Mouse (Mus musculus) bone marrow macrophage, adult 2 months (primary cell): Measurements from ENCODE around the gene Thbd. TPM values are rescaled to one million over a fixed set of nuclear protein-coding genes. Genes with fewer than 3 reads are reported as not detected.

Source experiments
- H3K27ac ChIP-seq: 2 replicates; pipeline ENCODE4 v1.5.1; 2012; ENCODE audit warnings: low read depth, low read length; ENCODE audit not compliant: insufficient read depth
- H3K4me1 ChIP-seq: 2 replicates; pipeline ENCODE4 v1.6.1; 2012; ENCODE audit warnings: low read length; ENCODE audit not compliant: control insufficient read depth, insufficient read depth
- H3K4me3 ChIP-seq: 2 replicates; pipeline ENCODE4 v1.5.1; 2012; ENCODE audit warnings: mild to moderate bottlenecking, low read length, moderate library complexity; ENCODE audit not compliant: insufficient read depth
- CTCF ChIP-seq: IDR thresholded peaks from 2 replicates; pipeline ENCODE4 v1.5.1; 2012; ENCODE audit warnings: low read depth, mild to moderate bottlenecking, low read length, moderate library complexity
- POLR2A ChIP-seq: IDR thresholded peaks from 2 replicates; pipeline ENCODE4 v1.6.1; 2012; ENCODE audit warnings: mild to moderate bottlenecking, low read depth, low read length, borderline replicate concordance
- polyA plus RNA-seq: library from polyadenylated mRNA; stranded (reverse); fragments of >200 nt; gene quantifications from 2 replicates; pipeline ENCODE4 v1.2.4, GENCODE M21; 2012; ENCODE audit not compliant: missing spikeins, insufficient read depth, insufficient read length

The Thbd gene
- polyA plus RNA-seq, 1 experiment, result 8.2 TPM

GRCm38 (mm10) chr2:148406160-148406970, 1.6 kb downstream of the Thbd start:
- H3K27ac ChIP-seq, result no peak overlapping the region
- peak overlapping the region; percentile 67 for H3K4me3 ChIP-seq

GRCm38 (mm10) chr2:148404906-148405305, 3.1 kb downstream of the Thbd start:
- peaks cover 46% of the 10 kb centered on the region for H3K4me1 ChIP-seq
- H3K4me3 ChIP-seq, result peak overlapping the region; percentile 27
- no peak overlapping the region for H3K27ac ChIP-seq
- TF ChIP-seq CTCF (no peak), POLR2A (no peak)

More at GRCm38 (mm10) chr2:148406160-148406970, 1.6 kb downstream of the Thbd start:
- TF ChIP-seq POLR2A, result no peak
- no peak for TF ChIP-seq CTCF
- peaks cover 37% of the 10 kb centered on the region for H3K4me1 ChIP-seq

- Histone ChIP-seq H3K4me1 (peaks cover 47% of the 10 kb centered on the region), H3K27ac (no peak overlapping the region), H3K4me3 (no peak overlapping the region)
- TF ChIP-seq POLR2A (no peak), CTCF (no peak)
Measured at GRCm38 (mm10) chr2:148402227-148402626, 5.8 kb downstream of the Thbd start.

GRCm38 (mm10) chr2:148398901-148399685, 8.9 kb downstream of the Thbd start:
- TF ChIP-seq POLR2A (no peak), CTCF (no peak)
- H3K4me1 ChIP-seq, result peaks cover 50% of the 10 kb centered on the region
- no peak overlapping the region for H3K27ac ChIP-seq
- no peak overlapping the region for H3K4me3 ChIP-seq

GRCm38 (mm10) chr2:148397784-148398100, 10.2 kb downstream of the Thbd start:
- no peak overlapping the region for H3K27ac ChIP-seq
- peaks cover 53% of the 10 kb centered on the region for H3K4me1 ChIP-seq
- TF ChIP-seq CTCF (no peak), POLR2A (no peak)
- no peak overlapping the region for H3K4me3 ChIP-seq

GRCm38 (mm10) chr2:148397015-148397783, 10.8 kb downstream of the Thbd start:
- Histone ChIP-seq H3K4me1 (peaks cover 52% of the 10 kb centered on the region), H3K27ac (no peak overlapping the region), H3K4me3 (no peak overlapping the region)

GRCm38 (mm10) chr2:148396209-148396608, 11.8 kb downstream of the Thbd start:
- no peak overlapping the region for H3K4me3 ChIP-seq
- TF ChIP-seq CTCF, result no peak
- no peak for TF ChIP-seq POLR2A
- no peak overlapping the region for H3K27ac ChIP-seq
- peaks cover 44% of the 10 kb centered on the region for H3K4me1 ChIP-seq

More at GRCm38 (mm10) chr2:148397015-148397783, 10.8 kb downstream of the Thbd start:
- no peak for TF ChIP-seq POLR2A
- TF ChIP-seq CTCF, result no peak

- H3K27ac ChIP-seq, result no peak within 1 kb of the TSS
- TF ChIP-seq CTCF (no peak), POLR2A (no peak)
- H3K4me3 ChIP-seq, result peak within 1 kb of the TSS; percentile 15; the same call in 1 of the 2 replicates
- H3K4me1 ChIP-seq, result peaks cover 38% of the 10 kb centered on the region
Measured at GRCm38 (mm10) chr2:148395131-148396051, 12.6 kb downstream of the Thbd start, which contains the start of gene Sstr4. Gene Sstr4, plus strand, starts transcription at chr2:148395344.

GRCm38 (mm10) chr2:148393846-148394245, 14.1 kb downstream of the Thbd start:
- H3K27ac ChIP-seq, result no peak overlapping the region
- no peak overlapping the region for H3K4me3 ChIP-seq
- TF ChIP-seq POLR2A, result no peak
- TF ChIP-seq CTCF, result no peak
- peaks cover 36% of the 10 kb centered on the region for H3K4me1 ChIP-seq
